Mouse (Mus musculus) embryonic stem cell, embryonic (primary cell): ENCODE data around the gene Slc25a15.

Experiments
- CTCF ChIA-PET, 4 experiments: fragments of 300-600 bp in 2 of 4; fragments of 350-600 bp in 2 of 4; sonication (Branson Sonifier 250); formaldehyde crosslinking; loops; one replicate each; lab custom pipeline; 2022; ENCODE audit warnings: inconsistent platforms in 2 of 4; lab: Charles Lee
- POLR2A ChIA-PET, 4 experiments: fragments of 300-600 bp in 2 of 4; fragments of 350-600 bp in 2 of 4; sonication (Branson Sonifier 250); formaldehyde crosslinking; loops; one replicate each; lab custom pipeline; 2022; ENCODE audit warnings: antibody characterized with exemption in 4 of 4, inconsistent platforms in 1 of 4; lab: Charles Lee

The Slc25a15 gene

DNA sequence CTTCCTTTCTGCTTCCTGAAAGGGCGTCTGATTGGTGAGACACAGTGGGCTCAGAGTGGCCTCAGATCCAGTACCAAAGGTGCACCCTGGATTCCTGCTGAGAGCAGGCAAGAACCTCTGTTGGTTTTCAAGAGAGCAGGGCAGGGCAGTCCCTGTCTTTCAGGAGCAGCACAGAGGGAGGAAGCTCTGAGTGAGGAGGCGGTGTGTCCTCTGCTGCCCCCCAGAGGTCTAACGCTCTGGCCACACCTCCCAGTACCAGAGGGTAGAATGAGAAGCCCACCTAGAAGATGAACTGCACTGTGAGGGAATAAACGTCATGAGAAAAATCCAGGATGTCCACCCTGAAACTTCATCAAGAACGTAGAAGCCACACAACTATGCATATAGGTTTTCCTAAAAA, 21.5 kb downstream of the Slc25a15 start:
- ChIA-PET CTCF (interaction anchor here (0.5 to 1.3 kb wide), 10 partner anchors 9 to 545 kb away, joined by 3 to 5 read pairs (median 3); no protein-coding TSS in a partner anchor), POLR2A (interaction anchor here in 2 of 4 experiments (0.7 to 1.2 kb wide), 3 partner anchors 18 to 132 kb away, joined by 4 to 7 read pairs (median 4); partner anchors contain the start of gene Slc25a15 (in 1 of the 2))

DNA sequence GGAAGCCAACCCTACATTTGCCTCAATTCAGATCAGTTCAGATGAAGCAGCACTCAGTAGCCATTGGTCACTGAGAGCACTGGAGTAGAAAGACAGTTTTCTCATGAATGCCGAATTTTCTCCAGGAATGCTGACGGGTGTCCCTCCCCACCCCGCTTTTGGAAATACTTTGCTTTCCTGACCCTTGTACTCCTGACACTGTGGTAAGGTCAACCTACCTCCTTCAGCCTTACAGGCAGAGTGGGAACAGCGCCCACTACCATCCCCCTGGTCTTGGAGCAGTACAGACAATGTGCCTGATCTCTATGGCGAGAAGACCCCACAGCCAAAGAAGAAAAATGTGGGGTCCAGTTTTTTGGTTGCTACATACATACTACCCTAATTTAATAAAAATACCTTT, 22.1 kb downstream of the Slc25a15 start:
- POLR2A ChIA-PET, result interaction anchor here in 2 of 4 experiments (1.0 to 1.2 kb wide), 2 partner anchors 19 to 22 kb away, joined by 4 to 7 read pairs; partner anchors contain the start of gene Slc25a15 (in 1 of the 2)
- CTCF ChIA-PET, result interaction anchor here (0.5 to 1.3 kb wide), 8 partner anchors 9 to 546 kb away, joined by 3 to 5 read pairs (median 3); no protein-coding TSS in a partner anchor

DNA sequence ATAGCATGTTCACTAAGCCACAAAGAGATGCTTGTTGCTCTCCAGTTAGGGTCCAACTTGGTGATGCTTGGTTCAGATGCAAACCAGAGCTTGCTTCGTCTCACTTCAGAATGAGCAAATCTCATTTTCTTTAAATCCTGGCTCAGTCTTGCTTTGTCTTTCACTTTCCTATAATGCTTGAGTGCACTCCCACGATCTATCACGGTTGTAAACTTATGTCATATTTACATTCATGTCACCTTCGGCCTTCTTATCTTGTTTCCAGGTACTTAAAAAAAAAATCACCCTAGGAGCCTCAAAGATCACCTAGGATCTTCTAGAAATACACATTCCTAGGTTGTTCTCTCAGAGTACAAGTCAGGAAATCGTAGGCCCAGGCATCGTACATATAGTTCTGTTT, 38.5 kb downstream of the Slc25a15 start:
- ChIA-PET CTCF (interaction anchor here in 1 of 4 experiments (0.7 kb wide), 1 partner anchor 400 kb away, joined by 3 read pairs; no protein-coding TSS in a partner anchor), POLR2A (interaction anchor here in 1 of 4 experiments (1.4 kb wide), 1 partner anchor 23 kb away, joined by 3 read pairs; no protein-coding TSS in a partner anchor)

DNA sequence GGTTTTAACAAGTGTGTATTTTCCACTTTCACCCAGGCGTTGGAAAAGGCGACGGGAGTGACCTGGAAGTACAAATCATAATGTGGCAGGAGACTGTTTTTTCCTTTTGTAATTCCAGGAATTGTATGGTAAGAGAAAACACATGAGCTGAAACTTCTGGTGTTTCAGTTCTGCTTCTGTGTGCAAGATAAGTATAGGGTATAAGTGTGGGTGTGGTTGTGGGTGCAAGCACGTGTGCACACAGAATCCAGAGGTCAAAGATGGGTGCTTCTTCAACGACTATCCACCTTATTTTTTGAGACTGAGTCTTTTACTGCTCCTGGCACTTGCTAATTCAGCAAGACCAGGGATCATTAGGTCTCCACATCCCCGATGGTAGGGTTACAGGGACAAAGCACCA, 39.0 kb downstream of the Slc25a15 start:
- POLR2A ChIA-PET, result no interaction called here
- CTCF ChIA-PET, result interaction anchor here in 2 of 4 experiments (0.7 to 2.4 kb wide), 2 partner anchors 19 to 400 kb away, joined by 3 to 6 read pairs; no protein-coding TSS in a partner anchor

DNA sequence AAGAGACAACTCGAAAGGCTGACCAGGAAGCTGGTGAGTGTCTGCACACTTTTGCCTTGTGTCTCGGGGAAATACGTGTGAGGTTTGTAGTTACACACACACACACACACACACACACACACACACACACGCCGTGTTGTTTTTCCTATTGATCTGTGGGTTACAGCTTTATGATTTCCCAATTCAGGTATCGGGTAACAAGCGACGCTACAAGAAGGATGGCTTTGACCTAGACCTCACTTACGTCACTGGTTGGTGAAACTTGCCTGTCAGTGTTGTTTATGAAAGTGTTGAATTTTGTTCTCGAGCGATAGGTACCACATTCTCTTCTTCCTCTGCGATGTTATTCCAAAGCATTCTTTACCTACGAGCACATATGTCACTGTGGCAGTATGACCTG, 63.0 kb downstream of the Slc25a15 start:
- POLR2A ChIA-PET, result no interaction called here
- CTCF ChIA-PET, result no interaction called here
